Mouse (Mus musculus): ENCODE data around the gene Gdf9. TPM values are rescaled to one million over a fixed set of nuclear protein-coding genes. Genes with fewer than 3 reads are reported as not detected.
"Not testable (repeated sequence)": the region's sequence is repeated elsewhere in the genome, so short reads cannot be mapped to it uniquely, and the experiment has no call there.

The Gdf9 gene
- polyA plus RNA-seq (2012; ENCODE audit: insufficient read depth, insufficient read length, missing spikeins) = not detected in 2 replicates

DNA sequence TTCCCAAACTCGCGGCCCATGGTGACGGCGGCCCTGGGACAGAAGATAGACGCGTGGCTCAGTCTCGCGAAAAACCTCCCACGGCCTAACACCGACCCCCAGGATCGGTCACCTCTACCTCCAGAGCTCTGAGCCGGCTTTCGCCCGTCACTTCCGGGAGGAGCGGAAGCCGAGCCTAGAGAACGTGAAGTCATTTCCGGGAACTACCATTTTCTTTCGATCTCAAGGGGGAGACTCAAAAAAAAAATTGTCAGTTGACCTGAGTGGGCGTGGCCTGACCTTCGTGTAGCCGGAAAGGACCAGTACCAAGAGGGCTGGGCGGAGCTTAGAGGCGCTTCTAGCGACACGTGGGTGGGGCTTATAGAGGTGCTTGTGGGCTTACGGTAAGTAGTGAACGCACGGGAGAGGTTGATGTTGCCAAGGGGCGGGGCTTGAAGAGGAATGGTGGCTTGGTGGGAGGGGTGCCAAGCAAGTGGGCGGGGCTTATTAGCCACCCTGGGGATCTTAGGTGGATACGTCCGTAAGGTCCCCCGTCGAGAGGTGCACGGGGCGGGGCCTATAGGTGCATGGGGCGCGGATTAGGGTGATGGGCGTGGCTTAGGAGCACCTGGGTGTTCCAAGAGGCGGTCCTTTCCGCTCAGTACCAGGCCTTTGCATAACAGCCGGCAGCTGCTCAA, at the start of gene Gdf9, which contains the start of gene Uqcrq:
Gdf9 (plus strand) TSS at position 354 of the 677 bp plus-strand sequence.
Uqcrq (minus strand) TSS at position 162 of the 677 bp plus-strand sequence.
- Histone ChIP-seq H3K4me1 (ENCODE audit: control insufficient read depth, insufficient read depth, insufficient read length, low read length) (peaks cover 3% of the 10 kb centered on the region), H3K4me3 (ENCODE audit: insufficient read depth, low read depth, low read length) (peak within 1 kb of the TSS; percentile 85)

DNA sequence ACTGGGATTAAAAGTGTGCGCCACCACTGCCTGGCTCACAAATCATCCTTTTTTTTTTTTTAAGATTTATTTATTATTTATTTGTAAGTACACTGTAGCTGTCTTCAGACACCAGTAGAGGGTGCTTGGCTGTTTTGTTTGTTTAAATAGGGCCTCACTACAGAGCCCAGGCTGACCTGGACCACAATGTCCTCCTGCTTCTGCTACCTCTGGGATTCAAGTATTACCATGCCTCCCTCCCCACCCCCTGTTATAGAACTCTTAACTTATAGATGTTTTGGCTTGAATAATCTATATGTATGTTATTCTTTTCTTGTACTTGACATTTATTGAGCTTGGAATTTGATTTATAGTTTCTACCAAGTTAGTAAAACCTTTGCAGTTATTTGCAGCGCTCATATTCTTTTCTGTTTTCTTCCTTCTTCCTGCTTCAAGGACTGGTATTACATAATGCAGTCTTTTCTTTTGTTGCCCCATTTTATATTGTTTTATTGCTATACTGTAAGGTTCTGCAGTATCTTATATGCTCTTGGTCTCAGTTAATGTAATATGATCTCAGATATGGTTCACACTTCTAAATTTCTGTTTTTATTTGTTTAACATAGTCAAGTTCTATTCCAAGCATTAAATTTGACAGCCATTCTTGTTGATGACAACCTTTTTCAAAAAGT, 46.9 kb upstream of the Gdf9 start:
- no peak overlapping the region for H3K4me3 ChIP-seq (ENCODE audit: insufficient read depth, low read depth, low read length)
- no peaks in the 10 kb centered on the region for H3K4me1 ChIP-seq (ENCODE audit: control insufficient read depth, insufficient read depth, insufficient read length, low read length)
- no peak overlapping the region for H3K27ac ChIP-seq (replicated peaks; ENCODE audit: low read depth, low read length)

More for the DNA sequence above, at the start of gene Gdf9, which contains the start of gene Uqcrq:
- peak within 1 kb of the TSS; percentile 96 for H3K27ac ChIP-seq (replicated peaks; ENCODE audit: low read depth, low read length)

DNA sequence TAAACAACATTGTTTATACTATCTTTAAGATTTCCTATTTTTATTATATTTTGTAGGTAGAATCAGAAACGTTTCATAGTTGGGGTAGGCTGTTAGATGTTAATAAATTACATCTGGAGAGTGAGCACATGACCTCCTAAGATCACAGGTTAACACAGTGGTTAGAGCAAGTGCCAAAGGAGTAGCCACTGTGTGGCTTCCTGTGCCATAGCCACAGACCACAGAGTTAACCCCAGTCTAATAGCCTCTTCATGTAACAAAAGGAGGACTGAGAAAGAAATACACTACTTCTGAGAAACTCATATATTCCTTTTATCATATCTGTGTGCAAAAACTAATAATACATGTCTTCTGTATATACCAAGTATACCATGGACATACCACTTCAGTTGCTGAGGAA, 37.0 kb upstream of the Gdf9 start:
- Histone ChIP-seq H3K27ac (replicated peaks; ENCODE audit: low read depth, low read length) (no peak overlapping the region), H3K4me3 (ENCODE audit: insufficient read depth, low read depth, low read length) (no peak overlapping the region), H3K4me1 (ENCODE audit: control insufficient read depth, insufficient read depth, insufficient read length, low read length) (no peaks in the 10 kb centered on the region)

DNA sequence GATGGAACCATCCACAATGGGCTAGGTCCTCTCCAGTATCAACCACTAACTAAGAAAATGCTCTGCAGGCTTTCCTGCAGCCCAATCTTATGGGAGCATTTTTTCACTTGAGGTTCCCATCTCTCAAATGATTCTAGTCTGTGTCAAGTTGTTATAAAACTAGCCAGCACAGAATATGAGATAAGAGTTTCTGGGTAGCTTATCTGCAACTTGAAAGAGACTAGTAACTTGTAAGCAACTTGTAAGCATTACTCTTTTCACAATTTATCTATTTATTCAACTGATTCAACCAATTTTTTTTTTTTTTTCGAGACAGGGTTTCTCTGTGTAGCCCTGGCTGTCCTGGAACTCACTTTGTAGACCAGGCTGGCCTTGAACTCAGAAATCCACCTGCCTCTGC, 27.2 kb upstream of the Gdf9 start:
- Histone ChIP-seq H3K4me1 (ENCODE audit: control insufficient read depth, insufficient read depth, insufficient read length, low read length) (no peaks in the 10 kb centered on the region), H3K4me3 (ENCODE audit: insufficient read depth, low read depth, low read length) (no peak overlapping the region), H3K27ac (replicated peaks; ENCODE audit: low read depth, low read length) (no peak overlapping the region)

DNA sequence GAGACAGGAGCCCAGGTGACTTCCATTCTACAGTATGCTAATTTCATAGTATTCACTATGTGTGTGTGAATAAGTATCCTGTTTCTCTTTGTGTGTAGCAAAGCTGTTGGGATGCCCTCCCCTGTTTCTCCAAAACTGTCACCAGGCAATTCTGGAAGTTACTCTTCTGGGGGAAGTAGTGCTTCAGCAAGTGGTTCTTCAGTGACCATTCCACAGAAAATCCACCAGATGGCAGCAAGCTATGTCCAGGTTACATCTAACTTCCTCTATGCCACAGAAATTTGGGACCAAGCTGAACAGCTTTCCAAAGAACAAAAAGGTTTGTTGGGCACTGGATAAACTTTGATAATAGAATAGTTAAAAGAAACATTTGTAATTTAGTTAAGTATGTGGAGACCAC, 19.1 kb upstream of the Gdf9 start:
- Histone ChIP-seq H3K4me3 (ENCODE audit: insufficient read depth, low read depth, low read length) (no peak overlapping the region), H3K4me1 (ENCODE audit: control insufficient read depth, insufficient read depth, insufficient read length, low read length) (no peaks in the 10 kb centered on the region)

GRCm38 (mm10) chr11:53413871-53414270, 17.0 kb upstream of the Gdf9 start:
- Histone ChIP-seq H3K4me1 (ENCODE audit: control insufficient read depth, insufficient read depth, insufficient read length, low read length) (no peaks in the 10 kb centered on the region), H3K4me3 (ENCODE audit: insufficient read depth, low read depth, low read length) (no peak overlapping the region), H3K27ac (replicated peaks; ENCODE audit: low read depth, low read length) (no peak overlapping the region)

More for the DNA sequence above, 19.1 kb upstream of the Gdf9 start:
- no peak overlapping the region for H3K27ac ChIP-seq (replicated peaks; ENCODE audit: low read depth, low read length)

- Histone ChIP-seq H3K4me1 (ENCODE audit: control insufficient read depth, insufficient read depth, insufficient read length, low read length) (no peaks in the 10 kb centered on the region), H3K4me3 (ENCODE audit: insufficient read depth, low read depth, low read length) (no peak overlapping the region), H3K27ac (replicated peaks; ENCODE audit: low read depth, low read length) (no peak overlapping the region)
These were observed 12.8 kb upstream of the Gdf9 start for GRCm38 (mm10) chr11:53418048-53418447.

DNA sequence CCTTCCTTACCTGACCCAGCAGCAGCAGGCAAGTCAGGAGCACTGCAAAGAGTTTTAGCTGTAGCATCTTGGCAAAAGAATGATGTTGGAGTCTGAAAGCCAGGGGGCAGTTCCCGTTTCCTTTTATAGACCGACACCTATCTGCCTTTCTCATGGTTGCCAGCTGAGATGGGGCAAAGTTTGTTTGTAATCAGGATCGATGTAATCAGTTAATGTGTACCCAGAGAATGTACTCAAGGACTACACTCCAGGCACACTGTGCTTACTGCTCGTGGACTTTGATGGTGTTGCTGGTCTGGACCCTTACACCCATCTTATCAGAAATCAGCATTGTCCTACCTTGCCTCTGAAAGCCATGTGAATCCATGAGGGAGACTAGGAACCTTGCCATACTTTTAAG, 7.8 kb upstream of the Gdf9 start, which contains the start of gene Leap2:
Leap2 (minus strand) TSS at position 135 of the 400 bp plus-strand sequence.
- no peak within 1 kb of the TSS for H3K27ac ChIP-seq (replicated peaks; ENCODE audit: low read depth, low read length)
- no peak within 1 kb of the TSS for H3K4me3 ChIP-seq (ENCODE audit: insufficient read depth, low read depth, low read length)
- H3K4me1 ChIP-seq (ENCODE audit: control insufficient read depth, insufficient read depth, insufficient read length, low read length) = peaks cover 4% of the 10 kb centered on the region; the same call in 1 of the 2 replicates

DNA sequence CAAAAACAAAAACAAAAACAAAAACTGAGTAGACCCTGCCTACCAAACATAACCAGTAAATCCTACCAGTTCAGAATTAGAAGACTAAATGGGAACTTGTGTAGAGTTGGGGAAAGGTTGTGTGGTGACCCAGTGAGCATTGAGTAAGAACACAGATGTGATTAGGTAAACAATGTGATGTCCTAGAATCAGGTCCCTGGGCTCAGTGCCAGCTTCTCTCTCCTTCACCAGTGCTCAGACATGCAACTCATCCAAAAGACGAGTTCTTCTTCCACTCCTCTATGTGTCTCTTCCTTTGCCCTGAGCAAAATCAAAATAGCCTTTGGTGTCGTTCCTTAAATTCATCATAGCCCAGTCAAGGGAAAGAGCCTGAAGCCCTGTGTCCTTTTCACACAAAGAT, 6.0 kb upstream of the Gdf9 start:
- no peak overlapping the region for H3K4me3 ChIP-seq (ENCODE audit: insufficient read depth, low read depth, low read length)
- H3K27ac ChIP-seq (replicated peaks; ENCODE audit: low read depth, low read length) = no peak overlapping the region
- peaks cover 7% of the 10 kb centered on the region for H3K4me1 ChIP-seq (ENCODE audit: control insufficient read depth, insufficient read depth, insufficient read length, low read length)

DNA sequence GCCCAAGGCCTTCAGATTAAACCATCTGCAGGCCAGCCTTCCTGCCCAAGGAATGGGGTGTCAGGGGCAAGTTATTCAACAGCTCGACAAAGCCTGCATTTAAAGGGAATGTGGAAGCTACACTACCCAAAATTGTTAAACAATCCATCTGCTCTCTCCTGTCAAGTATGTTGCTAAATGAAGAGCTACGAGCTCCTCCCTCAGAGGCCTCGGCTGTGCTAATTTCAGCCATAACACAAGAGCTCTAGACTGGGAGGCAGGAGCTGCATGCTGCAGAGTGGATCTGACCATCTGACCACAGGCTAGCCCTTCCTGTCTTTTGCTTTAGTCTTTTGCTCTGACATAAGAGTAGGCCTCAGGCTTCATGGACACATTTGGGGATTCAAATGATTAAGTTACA, 5.6 kb upstream of the Gdf9 start:
- Histone ChIP-seq H3K4me3 (ENCODE audit: insufficient read depth, low read depth, low read length) (no peak overlapping the region), H3K4me1 (ENCODE audit: control insufficient read depth, insufficient read depth, insufficient read length, low read length) (peaks cover 7% of the 10 kb centered on the region), H3K27ac (replicated peaks; ENCODE audit: low read depth, low read length) (no peak overlapping the region)

- no peak overlapping the region for H3K27ac ChIP-seq (replicated peaks; ENCODE audit: low read depth, low read length)
- H3K4me3 ChIP-seq (ENCODE audit: insufficient read depth, low read depth, low read length) = no peak overlapping the region
- H3K4me1 ChIP-seq (ENCODE audit: control insufficient read depth, insufficient read depth, insufficient read length, low read length) = peaks cover 7% of the 10 kb centered on the region
These were observed 5.0 kb upstream of the Gdf9 start for GRCm38 (mm10) chr11:53425711-53426255.

DNA sequence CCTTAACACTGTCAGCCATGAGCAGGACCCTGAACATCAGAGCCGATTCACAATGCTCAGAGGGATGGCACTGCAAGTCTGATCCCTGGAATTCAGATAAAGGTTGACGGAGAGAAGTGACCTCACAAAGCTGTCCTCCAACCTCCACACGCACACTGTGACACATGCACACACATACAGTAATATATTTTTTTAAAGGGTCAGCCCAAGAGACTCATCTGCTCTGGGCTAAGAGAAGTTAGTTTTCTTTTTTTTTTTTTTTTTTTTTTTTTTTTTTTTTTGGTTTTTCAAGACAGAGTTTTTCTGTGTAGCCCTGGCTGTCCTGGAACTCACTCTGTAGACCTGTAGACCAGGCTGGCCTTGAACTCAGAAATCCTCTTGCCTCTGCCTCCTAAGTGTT, 3.9 kb upstream of the Gdf9 start:
- not testable (repeated sequence) for H3K4me3 ChIP-seq (ENCODE audit: insufficient read depth, low read depth, low read length); H3K4me1 ChIP-seq (ENCODE audit: control insufficient read depth, insufficient read depth, insufficient read length, low read length); H3K27ac ChIP-seq (replicated peaks; ENCODE audit: low read depth, low read length)

- no peak overlapping the region for H3K4me3 ChIP-seq (ENCODE audit: insufficient read depth, low read depth, low read length)
- H3K27ac ChIP-seq (replicated peaks; ENCODE audit: low read depth, low read length) = no peak overlapping the region
- peaks cover 7% of the 10 kb centered on the region for H3K4me1 ChIP-seq (ENCODE audit: control insufficient read depth, insufficient read depth, insufficient read length, low read length)
These were observed 2.7 kb upstream of the Gdf9 start for GRCm38 (mm10) chr11:53427993-53428715.

DNA sequence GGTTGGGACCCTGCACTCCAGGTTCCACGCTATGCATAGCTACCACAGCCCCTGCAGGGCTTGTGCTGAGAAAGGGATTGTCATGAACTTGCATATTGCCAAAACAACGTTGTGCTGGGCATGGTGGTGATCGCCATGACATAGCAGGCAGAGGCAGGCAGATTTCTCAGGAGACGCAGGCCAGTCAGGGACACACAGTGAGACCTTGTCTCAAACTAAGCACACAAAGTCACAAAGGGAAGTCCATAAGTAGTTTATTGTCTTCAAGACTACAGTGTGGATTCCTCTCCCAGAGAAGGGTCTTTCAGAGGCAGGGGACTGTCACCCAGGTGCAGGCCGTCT, 2.1 kb upstream of the Gdf9 start:
- Histone ChIP-seq H3K4me1 (ENCODE audit: control insufficient read depth, insufficient read depth, insufficient read length, low read length) (peaks cover 7% of the 10 kb centered on the region), H3K4me3 (ENCODE audit: insufficient read depth, low read depth, low read length) (no peak overlapping the region), H3K27ac (replicated peaks; ENCODE audit: low read depth, low read length) (no peak overlapping the region)

GRCm38 (mm10) chr11:53429182-53429581, 1.6 kb upstream of the Gdf9 start:
- H3K4me3 ChIP-seq (ENCODE audit: insufficient read depth, low read depth, low read length) = peak overlapping the region; percentile 85
- H3K27ac ChIP-seq (replicated peaks; ENCODE audit: low read depth, low read length) = peak overlapping the region; percentile 96
- H3K4me1 ChIP-seq (ENCODE audit: control insufficient read depth, insufficient read depth, insufficient read length, low read length) = peaks cover 7% of the 10 kb centered on the region
